Mouse (Mus musculus) neural tube, embryonic 12.5 days (tissue): ENCODE results near the gene Clca4b. TPM values are rescaled to one million over a fixed set of nuclear protein-coding genes. Genes with fewer than 3 reads are reported as not detected.
"Not testable (repeated sequence)": the region's sequence is repeated elsewhere in the genome, so short reads cannot be mapped to it uniquely, and the experiment has no call there.

Source experiments
- ATAC-seq: fragments of 200-750 bp; cut with Nextera tagmentation; 2 replicates; pipeline ENCODE4 v1.8.0; 2017; ENCODE audit warnings: low read depth, mild to moderate bottlenecking, moderate TSS enrichment, moderate library complexity; ENCODE audit not compliant: low FRiP score
- H3K27ac ChIP-seq: fragments of 300-500 bp; sonication (generic); 2 replicates; pipeline ENCODE4 v1.5.1; 2016
- H3K27me3 ChIP-seq: fragments of 300-500 bp; sonication (generic); replicated peaks from 2 replicates; pipeline ENCODE4 v1.6.1; 2016; ENCODE audit warnings: mild to moderate bottlenecking
- H3K36me3 ChIP-seq: fragments of 300-500 bp; sonication (generic); 2 replicates; pipeline ENCODE4 v1.6.1; 2016; ENCODE audit warnings: mild to moderate bottlenecking
- H3K4me1 ChIP-seq: fragments of 300-500 bp; sonication (generic); 2 replicates; pipeline ENCODE4 v1.6.1; 2016
- H3K4me2 ChIP-seq: fragments of 300-500 bp; sonication (generic); replicated peaks from 2 replicates; pipeline ENCODE4 v1.6.1; 2016; ENCODE audit warnings: mild to moderate bottlenecking
- H3K4me3 ChIP-seq: fragments of 300-500 bp; sonication (generic); 2 replicates; pipeline ENCODE4 v1.5.1; 2016
- H3K9ac ChIP-seq: fragments of 300-500 bp; sonication (generic); 2 replicates; pipeline ENCODE4 v1.6.1; 2016; ENCODE audit warnings: mild to moderate bottlenecking
- H3K9me3 ChIP-seq: fragments of 300-500 bp; sonication (generic); 2 replicates; pipeline ENCODE4 v1.6.1; 2016; ENCODE audit warnings: mild to moderate bottlenecking
- WGBS: fragments of 180-500 bp; shearing (Covaris S2); methylation state at CpG from one replicate; pipeline ENCODE4 v1.1.7; 2016; 5-methylcytosine and 5-hydroxymethylcytosine counted together
- polyA plus RNA-seq: library from polyadenylated mRNA; unstranded; fragments of >200 nt; fragmentation: Nextera tagmentation; extraction: Ambion mirVana; gene quantifications from 2 replicates; pipeline ENCODE4 v1.2.1, GENCODE M21; 2016

Gene Clca4b
- polyA plus RNA-seq, 1 experiment from 2014 or later: not detected

DNA sequence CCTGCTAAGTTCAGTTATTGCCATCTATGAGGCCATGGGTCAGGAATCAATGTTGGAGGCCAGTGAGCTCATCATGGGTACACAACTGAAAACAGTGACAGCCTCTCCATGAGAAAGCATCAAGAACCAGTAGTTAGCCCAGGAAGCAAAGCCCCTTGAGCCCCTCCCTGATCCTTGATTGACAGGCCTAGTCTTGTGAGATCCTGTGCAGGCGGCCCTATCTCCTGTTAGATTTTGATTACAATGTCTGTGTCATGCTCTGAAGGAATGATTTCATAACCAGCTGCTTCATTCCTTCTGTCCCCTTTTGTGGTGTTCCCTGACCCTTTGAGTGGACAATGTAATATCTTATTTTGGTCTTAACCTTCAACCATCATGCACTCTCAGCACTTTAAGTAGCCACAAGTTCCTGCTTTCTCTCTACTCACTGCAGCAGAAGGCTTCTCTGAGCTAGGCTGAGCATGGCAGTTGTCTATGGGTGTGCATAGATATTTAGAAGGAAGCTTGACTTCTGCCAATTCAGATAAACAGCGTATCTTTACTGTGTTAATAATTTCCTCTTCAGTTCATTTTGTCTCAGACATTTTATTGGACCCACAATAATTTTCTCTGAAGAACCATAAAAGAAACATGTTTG, 35.2 kb downstream of the Clca4b start:
- Histone ChIP-seq H3K9me3 (no peaks in the 10 kb centered on the region), H3K4me2 (no peak overlapping the region), H3K36me3 (no peaks in the 10 kb centered on the region), H3K4me1 (no peaks in the 10 kb centered on the region), H3K9ac (no peak overlapping the region), H3K27me3 (no peaks in the 10 kb centered on the region), H3K27ac (no peak overlapping the region), H3K4me3 (no peak overlapping the region)
- 86% methylated on average over 2 of the region's 2 CpGs for WGBS
- no peak for ATAC-seq

- no peak overlapping the region for H3K4me3 ChIP-seq
- H3K4me2 ChIP-seq: no peak overlapping the region
- H3K36me3 ChIP-seq: no peaks in the 10 kb centered on the region
- no peak for ATAC-seq
- no peaks in the 10 kb centered on the region for H3K9me3 ChIP-seq
- 54% methylated on average over 2 of the region's 2 CpGs for WGBS
- H3K4me1 ChIP-seq: no peaks in the 10 kb centered on the region
- no peak overlapping the region for H3K9ac ChIP-seq
- no peaks in the 10 kb centered on the region for H3K27me3 ChIP-seq
- no peak overlapping the region for H3K27ac ChIP-seq
These were observed 42.0 kb downstream of the Clca4b start for GRCm38 (mm10) chr3:144890246-144890758.

DNA sequence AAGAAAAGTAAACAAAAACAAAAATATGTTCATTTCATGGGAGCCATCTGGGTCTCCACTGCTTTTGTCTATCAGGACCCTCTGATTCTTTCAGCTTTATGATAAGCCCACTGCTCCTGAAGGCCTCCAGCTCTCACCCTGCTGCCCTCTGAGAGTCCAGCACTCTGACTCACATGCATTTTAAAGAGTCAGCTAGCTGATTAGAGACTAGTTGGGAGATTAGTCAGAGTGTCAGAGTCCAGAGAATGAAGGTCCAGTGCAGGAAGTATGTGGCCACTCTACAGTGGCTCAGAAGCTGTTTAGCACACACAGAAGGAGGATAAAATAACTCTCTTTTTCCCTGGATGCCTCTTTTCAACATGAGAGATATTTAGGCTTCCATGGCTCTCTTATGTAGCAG, 45.4 kb downstream of the Clca4b start:
- Histone ChIP-seq H3K36me3 (no peaks in the 10 kb centered on the region), H3K27me3 (no peaks in the 10 kb centered on the region), H3K4me3 (no peak overlapping the region), H3K27ac (no peak overlapping the region), H3K4me2 (no peak overlapping the region), H3K9ac (no peak overlapping the region), H3K4me1 (no peaks in the 10 kb centered on the region), H3K9me3 (no peaks in the 10 kb centered on the region)
- no peak for ATAC-seq

- not testable (repeated sequence) for H3K4me1 ChIP-seq, ATAC-seq, H3K9ac ChIP-seq, H3K36me3 ChIP-seq, H3K27ac ChIP-seq, H3K27me3 ChIP-seq, H3K4me2 ChIP-seq, H3K4me3 ChIP-seq, H3K9me3 ChIP-seq
- 59% methylated on average over 4 of the region's 4 CpGs for WGBS
These were observed 60.3 kb downstream of the Clca4b start for GRCm38 (mm10) chr3:144872012-144872411.

Other genes with a start within 250 kb of the Clca4b start
- gene Sh3glb1, start 212.2 kb downstream of the Clca4b start, polyA plus RNA-seq: 124 TPM in 2 replicates
- gene Clca3a1, start 171.6 kb downstream of the Clca4b start, polyA plus RNA-seq: 0.19 and 0.26 TPM in 2 replicates
- not detected in 2 replicates for gene Clca3a2, start 113.0 kb downstream of the Clca4b start, polyA plus RNA-seq
- not detected in 2 replicates for gene Clca3b, start 83.2 kb downstream of the Clca4b start, polyA plus RNA-seq
- gene Clca4a, start 42.5 kb upstream of the Clca4b start, polyA plus RNA-seq: not detected in 2 replicates
- not detected in 2 replicates for gene Clca1, start 100.2 kb upstream of the Clca4b start, polyA plus RNA-seq
- 0.16 and 0.18 TPM in 2 replicates for gene Clca2, start 166.9 kb upstream of the Clca4b start, polyA plus RNA-seq
- gene Odf2l, start 186.1 kb upstream of the Clca4b start, polyA plus RNA-seq: 21.6 and 25.1 TPM in 2 replicates